Mouse (Mus musculus) intestine, postnatal 0 days (tissue): ENCODE data around the gene Galnt10. TPM values are rescaled to one million over a fixed set of nuclear protein-coding genes. Genes with fewer than 3 reads are reported as not detected.

Experiments
- ATAC-seq: fragments of 200-750 bp; cut with Nextera tagmentation; 2 replicates; pipeline ENCODE4 v1.8.0; 2017; ENCODE audit warnings: mild to moderate bottlenecking, moderate TSS enrichment, moderate library complexity
- H3K27ac ChIP-seq: fragments of 300-500 bp; sonication (generic); 2 replicates; pipeline ENCODE4 v1.5.1; 2014; ENCODE audit warnings: mild to moderate bottlenecking, low read depth, low read length, moderate library complexity
- H3K27me3 ChIP-seq: fragments of 300-500 bp; sonication (generic); replicated peaks from 2 replicates; pipeline ENCODE4 v1.6.1; 2014; ENCODE audit warnings: low read length, mixed read lengths; ENCODE audit not compliant: control insufficient read depth, insufficient read depth
- H3K36me3 ChIP-seq: fragments of 300-500 bp; sonication (generic); 2 replicates; pipeline ENCODE4 v1.6.1; 2014; ENCODE audit warnings: mild to moderate bottlenecking, moderate library complexity; ENCODE audit not compliant: control insufficient read depth, insufficient read depth
- H3K4me1 ChIP-seq: fragments of 300-500 bp; sonication (generic); replicated peaks from 2 replicates; pipeline ENCODE4 v1.6.1; 2014; ENCODE audit warnings: antibody characterized with exemption, low read length, mixed read lengths; ENCODE audit not compliant: control insufficient read depth, insufficient read depth
- H3K4me2 ChIP-seq: fragments of 300-500 bp; sonication (generic); replicated peaks from 2 replicates; pipeline ENCODE4 v1.6.1; 2014; ENCODE audit warnings: low read depth, mild to moderate bottlenecking, moderate library complexity
- H3K4me3 ChIP-seq: fragments of 300-500 bp; sonication (generic); 2 replicates; pipeline ENCODE4 v1.5.1; 2014; ENCODE audit warnings: low read depth, low read length
- H3K9ac ChIP-seq: fragments of 300-500 bp; sonication (generic); 2 replicates; pipeline ENCODE4 v1.6.1; 2014; ENCODE audit warnings: mild to moderate bottlenecking, low read depth, low read length
- H3K9me3 ChIP-seq: fragments of 300-500 bp; sonication (generic); 2 replicates; pipeline ENCODE4 v1.6.1; 2016; ENCODE audit warnings: mixed run types; ENCODE audit not compliant: control insufficient read depth
- CTCF ChIP-seq: sonication (generic); IDR thresholded peaks from 2 replicates; pipeline ENCODE4 v1.5.1; 2016; ENCODE audit warnings: low read depth, mild to moderate bottlenecking, control low read depth, antibody characterized with exemption, moderate library complexity
- WGBS: fragments of 180-500 bp; shearing (Covaris S2); extraction: QIAGEN DNeasy Blood & Tissue Kit; methylation state at CpG from one replicate; pipeline ENCODE4 v1.1.7; 2014; 5-methylcytosine and 5-hydroxymethylcytosine counted together
- polyA plus RNA-seq: library from polyadenylated mRNA; unstranded; fragments of >200 nt; fragmentation: Nextera tagmentation; extraction: Ambion mirVana; gene quantifications from 2 replicates; pipeline ENCODE4 v1.2.1, GENCODE M21; 2015

The Galnt10 gene
- polyA plus RNA-seq, 1 experiment from 2014 or later: 22.5 TPM

GRCm38 (mm10) chr11:57724791-57725463 lies 79.7 kb downstream of the Galnt10 start:
- peak; percentile 65 for TF ChIP-seq CTCF
- no peaks in the 10 kb centered on the region for H3K9me3 ChIP-seq
- no peak overlapping the region for H3K4me2 ChIP-seq
- H3K4me1 ChIP-seq: 0 out of 2 replicates have a peak, but pooled peaks cover 4% of the 10 kb centered on the region
- ATAC-seq: no peak
- H3K27ac ChIP-seq: no peak overlapping the region
- no peak overlapping the region for H3K9ac ChIP-seq
- WGBS: 82% methylated on average over 5 of the region's 5 CpGs
- no peaks in the 10 kb centered on the region for H3K27me3 ChIP-seq
- no peak overlapping the region for H3K4me3 ChIP-seq
- peaks cover 38% of the 10 kb centered on the region; the same call in 1 of the 2 replicates for H3K36me3 ChIP-seq

GRCm38 (mm10) chr11:57725926-57726325 lies 80.7 kb downstream of the Galnt10 start:
- 68% methylated on average over 4 of the region's 4 CpGs for WGBS
- no peak for ATAC-seq

GRCm38 (mm10) chr11:57727303-57727969 lies 82.2 kb downstream of the Galnt10 start:
- WGBS: 58% methylated on average over 9 of the region's 9 CpGs

More at GRCm38 (mm10) chr11:57725926-57726325, 80.7 kb downstream of the Galnt10 start:
- Histone ChIP-seq H3K9me3 (no peaks in the 10 kb centered on the region), H3K4me3 (no peak overlapping the region), H3K36me3 (peaks cover 37% of the 10 kb centered on the region; the same call in 1 of the 2 replicates), H3K9ac (no peak overlapping the region), H3K27ac (no peak overlapping the region), H3K27me3 (no peaks in the 10 kb centered on the region), H3K4me1 (0 out of 2 replicates have a peak, but pooled peaks cover 4% of the 10 kb centered on the region), H3K4me2 (no peak overlapping the region)
- no peak for TF ChIP-seq CTCF

GRCm38 (mm10) chr11:57732410-57733281 lies 87.4 kb downstream of the Galnt10 start:
- 59% methylated on average over 10 of the region's 10 CpGs for WGBS
- H3K27me3 ChIP-seq: no peaks in the 10 kb centered on the region
- 0 out of 2 replicates have a peak, but pooled peaks have one; percentile 34 for ATAC-seq
- H3K9ac ChIP-seq: no peak overlapping the region
- no peak overlapping the region for H3K27ac ChIP-seq
- no peak overlapping the region for H3K4me3 ChIP-seq
- TF ChIP-seq CTCF: no peak
- peaks cover 15% of the 10 kb centered on the region; the same call in 1 of the 2 replicates for H3K36me3 ChIP-seq
- no peak overlapping the region for H3K4me2 ChIP-seq
- H3K4me1 ChIP-seq: no peaks in the 10 kb centered on the region
- H3K9me3 ChIP-seq: no peaks in the 10 kb centered on the region

More at GRCm38 (mm10) chr11:57727303-57727969, 82.2 kb downstream of the Galnt10 start:
- Histone ChIP-seq H3K9me3 (no peaks in the 10 kb centered on the region), H3K4me2 (no peak overlapping the region), H3K4me1 (0 out of 2 replicates have a peak, but pooled peaks cover 4% of the 10 kb centered on the region), H3K4me3 (no peak overlapping the region), H3K27ac (no peak overlapping the region), H3K9ac (no peak overlapping the region), H3K27me3 (no peaks in the 10 kb centered on the region), H3K36me3 (peaks cover 24% of the 10 kb centered on the region; the same call in 1 of the 2 replicates)
- TF ChIP-seq CTCF: no peak
- ATAC-seq: peak; percentile 60; the same call in 1 of the 2 replicates

GRCm38 (mm10) chr11:57747294-57748080 lies 102.2 kb downstream of the Galnt10 start:
- H3K36me3 ChIP-seq: 0 out of 2 replicates have a peak, but pooled peaks cover 8% of the 10 kb centered on the region
- H3K9me3 ChIP-seq: no peaks in the 10 kb centered on the region
- H3K4me1 ChIP-seq: no peaks in the 10 kb centered on the region
- 83% methylated on average over 19 of the region's 19 CpGs for WGBS
- no peak overlapping the region for H3K9ac ChIP-seq
- H3K27me3 ChIP-seq: no peaks in the 10 kb centered on the region
- ATAC-seq: peak; percentile 31; the same call in 1 of the 2 replicates
- TF ChIP-seq CTCF: peak; percentile 80
- H3K4me3 ChIP-seq: no peak overlapping the region
- no peak overlapping the region for H3K27ac ChIP-seq
- no peak overlapping the region for H3K4me2 ChIP-seq
